Comparison of ENCODE assay signal across 8 mouse cellular contexts in the genomic region with DNA sequence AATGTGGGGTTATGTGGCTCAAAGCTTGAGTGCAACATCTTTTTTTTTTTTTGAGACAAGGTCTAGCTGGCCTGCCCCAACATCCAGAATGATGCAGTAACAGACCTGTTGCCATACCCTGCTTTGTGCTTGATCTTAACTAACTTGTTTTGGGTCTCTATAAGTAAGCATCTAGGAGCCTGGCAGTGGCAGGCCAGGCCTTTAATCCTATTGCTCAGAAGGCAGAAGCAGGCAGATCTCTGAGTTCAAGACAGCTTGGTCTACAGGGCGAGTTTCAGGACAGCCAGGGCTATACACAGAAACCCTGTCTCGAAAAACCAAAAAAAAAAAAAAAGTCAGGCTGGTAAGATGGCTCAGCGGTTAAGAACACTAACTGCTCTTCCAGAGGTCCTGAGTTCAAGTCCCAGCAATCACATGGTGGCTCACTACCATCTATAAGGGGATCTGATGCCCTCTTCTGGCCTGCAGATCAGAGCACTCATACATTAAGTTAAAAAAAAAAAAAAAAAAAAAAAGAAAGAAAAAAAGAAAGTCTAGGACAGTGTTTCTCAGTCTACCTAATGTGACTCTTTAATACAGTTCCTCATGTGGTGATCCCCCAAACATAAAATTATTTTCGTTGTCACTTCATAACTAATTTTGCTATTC. TPM values are rescaled to one million over a fixed set of nuclear protein-coding genes. Genes with fewer than 3 reads are reported as not detected.
DNase-seq lines count a peak whose midpoint lies in the region; ATAC-seq and TF ChIP-seq lines count a peak whose summit lies in the region.

No protein-coding gene starts in this region.

- TF ChIP-seq POLR2A in lung, adult 2 months (IDR thresholded peaks at IDR 0.05; ENCODE audit: borderline replicate concordance, extremely low read depth, low read depth, low read length): no peak

- no peak for TF ChIP-seq CTCF in lung, adult 2 months (IDR thresholded peaks at IDR 0.05; ENCODE audit: insufficient read depth, low read length)

- H3K27ac ChIP-seq in lung, embryonic 15.5 days: peak overlapping the region; percentile 99
- no peak overlapping the region for H3K27ac ChIP-seq in neural tube, embryonic 12.5 days

- H3K4me2 ChIP-seq in lung, embryonic 15.5 days: peak overlapping the region; percentile 67
- peak overlapping the region; percentile 77 for H3K4me2 ChIP-seq in neural tube, embryonic 12.5 days (replicated peaks)

- no peaks in the 10 kb centered on the region for H3K27me3 ChIP-seq in lung, embryonic 15.5 days
- H3K27me3 ChIP-seq in neural tube, embryonic 12.5 days (replicated peaks): no peaks in the 10 kb centered on the region

- peak overlapping the region; percentile 38; the same call in 1 of the 2 replicates for H3K9ac ChIP-seq in lung, embryonic 15.5 days
- H3K9ac ChIP-seq in neural tube, embryonic 12.5 days: no peak overlapping the region

- peaks cover 23% of the 10 kb centered on the region for H3K4me1 ChIP-seq in lung, embryonic 15.5 days
- peaks cover 16% of the 10 kb centered on the region for H3K4me1 ChIP-seq in neural tube, embryonic 12.5 days
- peaks cover 9% of the 10 kb centered on the region for H3K4me1 ChIP-seq in lung, adult 2 months (ENCODE audit: control insufficient read depth, insufficient read depth, low read length)

- no peak for DNase-seq in lung, adult 18-20 months
- DNase-seq in cerebellum, adult 9-11 months: peak; percentile 57
- no peak for DNase-seq in layer of hippocampus, adult 8-10 months (ENCODE audit: low spot score in 2 of 2)
- no peak for DNase-seq in lung, adult 2 months
- DNase-seq in kidney, postnatal 10 days: no peak

- no peaks in the 10 kb centered on the region for H3K9me3 ChIP-seq in lung, embryonic 15.5 days
- H3K9me3 ChIP-seq in neural tube, embryonic 12.5 days: no peaks in the 10 kb centered on the region

- peak overlapping the region; percentile 68 for H3K4me3 ChIP-seq in lung, embryonic 15.5 days
- peak overlapping the region; percentile 65; the same call in 1 of the 2 replicates for H3K4me3 ChIP-seq in neural tube, embryonic 12.5 days
- no peak overlapping the region for H3K4me3 ChIP-seq in lung, adult 2 months (replicated peaks; ENCODE audit: extremely low read depth, low read depth, low read length)

- no peak for ATAC-seq in lung, embryonic 15.5 days (ENCODE audit: borderline replicate concordance, extremely low read depth, low FRiP score, low TSS enrichment)
- ATAC-seq in inflammation-experienced regulatory T-cells, adult 6 months: peak; percentile 15
- no peak for ATAC-seq in neural tube, embryonic 12.5 days (ENCODE audit: low FRiP score, low read depth)

- WGBS in lung, embryonic 15.5 days: 60% methylated on average over 4 of the region's 4 CpGs
- 62% methylated on average over 4 of the region's 4 CpGs for WGBS in neural tube, embryonic 12.5 days
- WGBS in lung, adult 2 months: 56% methylated on average over 4 of the region's 4 CpGs

- H3K36me3 ChIP-seq in lung, embryonic 15.5 days: no peaks in the 10 kb centered on the region; the same call in 1 of the 2 replicates
- H3K36me3 ChIP-seq in neural tube, embryonic 12.5 days: no peaks in the 10 kb centered on the region

RNA-seq across cellular contexts. Expression of gene Akt2, which starts 0.7 kb away (rescaled TPM):
- 89.6 and 98.5 TPM in 2 replicates for polyA plus RNA-seq in lung, embryonic 15.5 days (2015; fragmentation: Nextera tagmentation; extraction: Ambion mirVana)
- 10 to 100 TPM; 41.6 to 51.3 (median 43.1) TPM for polyA plus RNA-seq in inflammation-experienced regulatory T-cells, adult 6 months (2017; shearing (Covaris generic))
- 74.8 and 78.2 TPM in 2 replicates for polyA plus RNA-seq in neural tube, embryonic 12.5 days (2016; fragmentation: Nextera tagmentation; extraction: Ambion mirVana)
- total RNA-seq in layer of hippocampus, adult 8-10 months (2022): 100 to 1,000 TPM in 2 of 4 experiments, 10 to 100 TPM in 2; 72.2 to 109 (median 97.5) TPM
- polyA plus RNA-seq in lung, adult 2 months (2012; rRNA removed): 81.4 and 101 TPM in 2 replicates

RNA-seq across cellular contexts. Expression of gene 2310022A10Rik, which starts 37.7 kb away (rescaled TPM):
- 24.0 and 24.8 TPM in 2 replicates for polyA plus RNA-seq in lung, embryonic 15.5 days (2015; fragmentation: Nextera tagmentation; extraction: Ambion mirVana)
- 10 to 100 TPM; 16.4 to 24.4 (median 21.4) TPM for polyA plus RNA-seq in inflammation-experienced regulatory T-cells, adult 6 months (2017; shearing (Covaris generic))
- 31.8 and 36.0 TPM in 2 replicates for polyA plus RNA-seq in neural tube, embryonic 12.5 days (2016; fragmentation: Nextera tagmentation; extraction: Ambion mirVana)
- total RNA-seq in layer of hippocampus, adult 8-10 months (2022): 10 to 100 TPM; 25.9 to 34.2 (median 29.8) TPM
- polyA plus RNA-seq in lung, adult 2 months (2012; rRNA removed): 22.4 and 28.5 TPM in 2 replicates

RNA-seq across cellular contexts. Expression of gene Pld3, which starts 37.7 kb away (rescaled TPM):
- polyA plus RNA-seq in lung, embryonic 15.5 days (2015; fragmentation: Nextera tagmentation; extraction: Ambion mirVana): 74.8 and 78.3 TPM in 2 replicates
- 100 to 1,000 TPM; 155 to 246 (median 192) TPM for polyA plus RNA-seq in inflammation-experienced regulatory T-cells, adult 6 months (2017; shearing (Covaris generic))
- polyA plus RNA-seq in neural tube, embryonic 12.5 days (2016; fragmentation: Nextera tagmentation; extraction: Ambion mirVana): 90.8 and 91.3 TPM in 2 replicates
- total RNA-seq in layer of hippocampus, adult 8-10 months (2022): 100 to 1,000 TPM; 559 to 594 (median 575) TPM
- polyA plus RNA-seq in lung, adult 2 months (2012; rRNA removed): 180 and 201 TPM in 2 replicates
